Mouse (Mus musculus): ENCODE results near the gene Tet3. TPM values are rescaled to one million over a fixed set of nuclear protein-coding genes. Genes with fewer than 3 reads are reported as not detected.

The Tet3 gene
- polyA plus RNA-seq, 1 experiment from 2014 or later, result 30.5 TPM

DNA sequence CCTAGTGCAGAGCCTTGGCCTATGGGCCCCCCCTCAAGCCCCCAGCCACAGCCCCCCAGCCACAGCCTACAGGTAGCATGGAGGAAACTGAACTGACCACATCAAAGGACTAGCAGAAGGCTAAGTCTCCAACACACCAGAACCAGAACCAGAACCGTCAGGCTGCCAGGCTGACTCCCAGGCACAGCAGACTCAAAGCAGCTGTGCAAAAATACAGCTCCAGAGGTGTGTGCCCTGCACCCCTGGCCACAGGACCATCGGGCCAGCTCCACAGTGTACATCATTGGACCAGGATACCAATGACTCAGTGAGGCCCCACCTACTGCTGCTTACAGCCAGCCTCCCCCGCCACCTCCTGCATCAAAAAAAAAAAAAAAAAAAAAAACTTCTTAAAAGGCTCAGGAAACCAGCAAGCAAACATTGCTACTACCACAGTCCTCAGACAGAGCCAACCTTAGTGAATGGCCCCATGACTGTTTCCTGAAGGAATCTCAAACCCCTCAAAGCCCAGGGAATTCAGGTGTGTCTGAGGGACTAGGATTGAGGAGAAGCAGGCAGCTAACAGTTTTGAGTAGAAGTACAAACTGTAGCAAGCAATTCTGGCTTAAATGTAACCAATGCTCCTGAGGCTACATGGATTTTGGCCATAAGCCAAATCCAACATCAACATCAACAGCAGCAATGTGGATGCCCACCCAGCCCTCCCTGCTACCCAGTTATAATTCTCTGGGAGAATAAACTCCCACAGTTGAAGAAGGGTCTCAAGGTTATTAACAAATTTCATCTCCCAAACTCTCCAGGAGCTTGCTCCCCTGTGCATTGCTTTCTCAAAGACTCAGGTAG is 42.4 kb downstream of the Tet3 start:
- H3K27me3 ChIP-seq (replicated peaks; ENCODE audit: insufficient read depth, low read length), result no peaks in the 10 kb centered on the region
- peak; percentile 83 for ATAC-seq
- 40% methylated on average over 3 of the region's 3 CpGs for WGBS
- DNase-seq (ENCODE audit: low spot score), result peak; percentile 74
- no peak overlapping the region for H3K4me2 ChIP-seq (replicated peaks; ENCODE audit: low read depth, low read length)
- peak overlapping the region; percentile 68 for H3K27ac ChIP-seq (ENCODE audit: low read length)
- no peak for TF ChIP-seq CTCF (IDR thresholded peaks at IDR 0.05)
- peak; percentile 41 for TF ChIP-seq EP300 (IDR thresholded peaks at IDR 0.05)
- H3K36me3 ChIP-seq (ENCODE audit: insufficient read depth, low read length), result no peaks in the 10 kb centered on the region
- peaks cover 32% of the 10 kb centered on the region; the same call in 1 of the 2 replicates for H3K4me1 ChIP-seq (ENCODE audit: insufficient read depth, low read depth, low read length)
- H3K9me3 ChIP-seq (ENCODE audit: low read length), result no peaks in the 10 kb centered on the region
- H3K4me3 ChIP-seq (ENCODE audit: low read depth, low read length), result no peak overlapping the region
- no peak overlapping the region for H3K9ac ChIP-seq (replicated peaks; ENCODE audit: low read depth)

- no peaks in the 10 kb centered on the region for H3K9me3 ChIP-seq (ENCODE audit: low read length)
- no peak overlapping the region for H3K4me3 ChIP-seq (ENCODE audit: low read depth, low read length)
- DNase-seq (ENCODE audit: low spot score) (peak; percentile 52), ATAC-seq (peak; percentile 48)
- no peak overlapping the region for H3K4me2 ChIP-seq (replicated peaks; ENCODE audit: low read depth, low read length)
- peaks cover 31% of the 10 kb centered on the region; the same call in 1 of the 2 replicates for H3K4me1 ChIP-seq (ENCODE audit: insufficient read depth, low read depth, low read length)
- H3K9ac ChIP-seq (replicated peaks; ENCODE audit: low read depth), result no peak overlapping the region
- WGBS, result 67% methylated on average over 12 of the region's 12 CpGs
- peak overlapping the region; percentile 68 for H3K27ac ChIP-seq (ENCODE audit: low read length)
- no peak for TF ChIP-seq CTCF (IDR thresholded peaks at IDR 0.05)
- TF ChIP-seq EP300 (IDR thresholded peaks at IDR 0.05), result 0 out of 2 replicates have a peak, but pooled peaks have one; percentile 14
- H3K36me3 ChIP-seq (ENCODE audit: insufficient read depth, low read length), result no peaks in the 10 kb centered on the region
- H3K27me3 ChIP-seq (replicated peaks; ENCODE audit: insufficient read depth, low read length), result no peaks in the 10 kb centered on the region
These were observed 43.4 kb downstream of the Tet3 start for GRCm38 (mm10) chr6:83415356-83415940.

DNA sequence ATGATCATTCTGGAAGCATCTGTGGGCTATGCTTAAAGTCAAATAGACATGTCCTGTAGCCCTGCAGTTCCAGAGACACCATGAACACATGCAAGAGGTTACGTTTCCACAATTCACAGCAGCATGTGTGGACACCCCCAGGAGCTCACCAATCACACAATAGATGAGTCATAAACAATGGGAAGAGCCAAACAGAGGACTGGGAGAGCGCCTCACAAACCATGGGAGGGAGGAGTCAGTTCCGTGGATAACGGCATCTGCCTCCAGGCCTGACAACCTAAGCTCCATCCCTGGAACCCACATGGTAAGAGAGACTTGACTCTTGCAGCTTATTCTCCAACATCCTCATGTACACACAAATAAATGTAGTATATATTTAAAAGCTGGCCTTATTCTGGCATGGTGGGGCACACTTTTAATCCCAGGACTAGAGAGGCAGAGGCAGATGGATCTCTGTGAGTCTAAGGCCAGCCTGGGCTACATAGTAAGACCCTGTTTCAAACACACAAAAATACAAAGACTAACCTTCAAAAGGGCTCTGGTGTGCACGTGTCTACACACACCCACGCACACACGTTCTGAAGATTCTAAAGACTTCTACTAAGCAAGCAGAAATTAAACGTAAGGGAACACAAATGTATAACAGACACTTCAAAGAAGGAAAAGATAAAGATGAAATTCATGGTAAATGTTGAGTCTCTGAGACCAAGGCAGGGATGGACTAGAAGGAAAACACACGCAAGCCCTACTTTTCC is 44.1 kb downstream of the Tet3 start:
- 73% methylated on average over 9 of the region's 9 CpGs for WGBS
- no peak for TF ChIP-seq EP300 (IDR thresholded peaks at IDR 0.05)
- no peak for TF ChIP-seq CTCF (IDR thresholded peaks at IDR 0.05)
- Histone ChIP-seq H3K4me1 (ENCODE audit: insufficient read depth, low read depth, low read length) (peaks cover 36% of the 10 kb centered on the region; the same call in 1 of the 2 replicates), H3K4me2 (replicated peaks; ENCODE audit: low read depth, low read length) (no peak overlapping the region), H3K9ac (replicated peaks; ENCODE audit: low read depth) (no peak overlapping the region), H3K4me3 (ENCODE audit: low read depth, low read length) (no peak overlapping the region), H3K36me3 (ENCODE audit: insufficient read depth, low read length) (no peaks in the 10 kb centered on the region), H3K27ac (ENCODE audit: low read length) (no peak overlapping the region), H3K9me3 (ENCODE audit: low read length) (no peaks in the 10 kb centered on the region), H3K27me3 (replicated peaks; ENCODE audit: insufficient read depth, low read length) (no peaks in the 10 kb centered on the region)
- no peak for ATAC-seq
- DNase-seq (ENCODE audit: low spot score), result no peak

DNA sequence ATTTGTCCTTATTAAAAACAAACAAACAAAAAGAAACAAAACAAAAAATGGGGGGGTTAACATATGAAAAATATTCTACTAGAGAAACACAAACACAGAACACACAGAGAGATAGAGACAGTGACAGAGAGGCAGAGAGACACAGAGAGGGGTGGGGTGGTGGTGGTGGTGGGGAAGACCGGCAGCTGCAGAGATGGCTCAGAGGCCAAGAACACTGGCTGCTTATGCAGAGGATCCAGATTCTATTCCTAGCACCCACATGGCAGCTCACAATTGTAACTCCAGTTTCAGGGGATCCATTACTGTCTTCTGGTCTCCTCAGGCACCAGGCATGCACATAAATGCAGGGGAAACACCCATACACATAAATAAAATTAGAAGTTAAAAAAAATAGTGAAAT is 45.2 kb downstream of the Tet3 start:
- H3K36me3 ChIP-seq (ENCODE audit: insufficient read depth, low read length), result no peaks in the 10 kb centered on the region
- 67% methylated on average over 1 of the region's 1 CpGs for WGBS
- ATAC-seq (no peak), DNase-seq (ENCODE audit: low spot score) (no peak)
- H3K9me3 ChIP-seq (ENCODE audit: low read length), result no peaks in the 10 kb centered on the region
- H3K4me2 ChIP-seq (replicated peaks; ENCODE audit: low read depth, low read length), result no peak overlapping the region
- H3K4me3 ChIP-seq (ENCODE audit: low read depth, low read length), result no peak overlapping the region
- H3K9ac ChIP-seq (replicated peaks; ENCODE audit: low read depth), result no peak overlapping the region
- H3K27me3 ChIP-seq (replicated peaks; ENCODE audit: insufficient read depth, low read length), result no peaks in the 10 kb centered on the region
- TF ChIP-seq EP300 (IDR thresholded peaks at IDR 0.05) (no peak), CTCF (IDR thresholded peaks at IDR 0.05) (no peak)
- peaks cover 38% of the 10 kb centered on the region; the same call in 1 of the 2 replicates for H3K4me1 ChIP-seq (ENCODE audit: insufficient read depth, low read depth, low read length)
- H3K27ac ChIP-seq (ENCODE audit: low read length), result no peak overlapping the region

- Histone ChIP-seq H3K4me1 (ENCODE audit: insufficient read depth, low read depth, low read length) (peaks cover 38% of the 10 kb centered on the region; the same call in 1 of the 2 replicates), H3K27me3 (replicated peaks; ENCODE audit: insufficient read depth, low read length) (no peaks in the 10 kb centered on the region), H3K27ac (ENCODE audit: low read length) (no peak overlapping the region), H3K9me3 (ENCODE audit: low read length) (no peaks in the 10 kb centered on the region), H3K4me2 (replicated peaks; ENCODE audit: low read depth, low read length) (no peak overlapping the region), H3K36me3 (ENCODE audit: insufficient read depth, low read length) (no peaks in the 10 kb centered on the region), H3K4me3 (ENCODE audit: low read depth, low read length) (no peak overlapping the region), H3K9ac (replicated peaks; ENCODE audit: low read depth) (no peak overlapping the region)
- WGBS, result 25% methylated on average over 5 of the region's 5 CpGs
- ATAC-seq (peak; percentile 30; the same call in 1 of the 2 replicates), DNase-seq (ENCODE audit: low spot score) (peak; percentile 64)
- no peak for TF ChIP-seq CTCF (IDR thresholded peaks at IDR 0.05)
- TF ChIP-seq EP300 (IDR thresholded peaks at IDR 0.05), result no peak
These were observed 46.0 kb downstream of the Tet3 start for GRCm38 (mm10) chr6:83412854-83413401.
